Mouse (Mus musculus) heart, adult 2 months (tissue): ENCODE data around the gene Gm10277.

Source experiments
- CTCF ChIP-seq: fragments of 200-600 bp; IDR thresholded peaks from 2 replicates; pipeline ENCODE4 v1.8.1; 2022; ENCODE audit warnings: antibody characterized with exemption, mild to moderate bottlenecking, moderate library complexity
- EP300 ChIP-seq: fragments of 200-500 bp; IDR thresholded peaks from 2 replicates; pipeline ENCODE4 v1.6.1; 2011; ENCODE audit warnings: low read depth, low read length, control low read depth; ENCODE audit not compliant: insufficient read depth
- POLR2A ChIP-seq: fragments of 200-500 bp; IDR thresholded peaks from 2 replicates; pipeline ENCODE4 v1.6.1; 2011; ENCODE audit warnings: mild to moderate bottlenecking, low read depth, low read length, control low read depth; ENCODE audit not compliant: insufficient read depth

DNA sequence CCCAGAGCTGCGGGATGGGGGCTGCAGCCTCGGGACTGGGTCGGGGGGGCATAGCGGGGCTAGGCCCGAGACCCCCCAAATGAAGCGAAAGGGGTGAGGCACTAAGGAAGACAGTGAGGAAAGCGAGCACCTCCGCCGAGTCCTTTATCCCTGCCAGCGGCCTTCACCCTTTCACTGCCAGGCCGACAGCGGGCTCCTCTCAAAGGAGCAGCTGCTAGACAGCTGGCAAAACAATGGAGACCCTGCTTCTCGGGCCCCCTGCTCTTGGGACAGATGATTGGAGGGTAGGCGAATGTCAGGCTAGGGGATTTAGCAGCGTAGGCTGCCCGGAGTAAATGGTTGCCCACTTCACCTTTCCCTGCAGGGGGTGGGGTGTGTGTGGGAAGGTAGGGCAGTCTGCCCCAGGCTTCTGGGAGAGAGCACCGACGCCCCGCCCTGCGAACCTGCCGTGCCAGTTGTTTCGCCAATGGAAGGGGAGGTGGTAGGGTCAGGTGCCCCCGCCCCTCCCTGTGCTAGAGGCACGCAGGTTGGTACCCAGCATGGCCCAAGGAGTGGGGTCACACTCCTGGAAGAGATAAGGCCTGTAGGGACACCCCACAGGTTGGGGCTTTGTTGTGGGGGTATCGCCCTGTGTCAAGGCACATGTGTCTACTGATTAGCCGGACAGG lies 23.7 kb downstream of the Gm10277 start:
- no peak for TF ChIP-seq CTCF
- no peak for TF ChIP-seq POLR2A
- no peak for TF ChIP-seq EP300
